Mouse (Mus musculus): Measurements from ENCODE around the gene Ccm2. TPM values are rescaled to one million over a fixed set of nuclear protein-coding genes. Genes with fewer than 3 reads are reported as not detected.
A peak's percentile ranks its signal among the peaks of the same experiment; 100 is the strongest.

Gene Ccm2
- total RNA-seq, 2 experiments from 2014 or later: 40.1 to 40.9 TPM

DNA sequence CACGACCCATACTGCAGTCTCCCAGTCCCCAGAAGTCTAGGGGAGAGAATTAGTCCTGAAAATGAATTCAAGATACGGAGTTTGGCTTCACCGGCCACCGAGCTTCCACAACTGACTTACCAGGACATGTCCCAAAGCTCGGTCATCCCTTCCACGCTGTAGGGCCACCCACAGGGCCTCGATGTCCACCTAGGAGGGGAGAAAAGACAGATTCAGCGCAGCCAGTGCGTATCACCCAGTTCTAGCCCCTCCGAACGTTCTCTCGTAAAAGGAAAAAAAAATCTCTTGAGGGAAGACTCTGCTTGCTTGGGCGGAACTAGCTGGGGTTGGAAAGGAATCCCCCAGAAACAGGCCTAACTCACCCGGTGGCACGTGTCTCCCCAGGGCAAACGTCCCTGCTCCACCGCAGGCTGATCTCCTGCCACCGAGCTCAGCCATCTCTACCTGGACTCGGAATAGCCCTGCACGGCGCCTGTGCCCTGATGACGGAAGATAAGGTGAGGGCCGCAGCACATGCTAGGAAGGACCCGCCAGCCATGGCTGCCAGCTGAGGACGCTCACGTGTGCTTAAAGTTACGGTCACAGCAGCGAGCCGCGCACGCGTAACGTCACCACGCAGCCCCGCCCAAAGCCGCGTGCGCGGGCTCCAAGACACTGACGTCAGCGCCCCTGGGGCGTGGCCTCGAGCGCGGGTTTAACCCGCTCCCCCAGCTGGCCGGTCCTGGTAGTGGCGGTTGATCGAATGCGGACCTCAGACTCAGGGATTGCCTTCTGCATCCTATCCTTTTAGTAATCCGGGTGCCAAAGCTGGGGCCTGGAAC, 18.3 kb upstream of the Ccm2 start:
- peak; percentile 98 for DNase-seq (ENCODE audit: low spot score in 2 of 2)

DNA sequence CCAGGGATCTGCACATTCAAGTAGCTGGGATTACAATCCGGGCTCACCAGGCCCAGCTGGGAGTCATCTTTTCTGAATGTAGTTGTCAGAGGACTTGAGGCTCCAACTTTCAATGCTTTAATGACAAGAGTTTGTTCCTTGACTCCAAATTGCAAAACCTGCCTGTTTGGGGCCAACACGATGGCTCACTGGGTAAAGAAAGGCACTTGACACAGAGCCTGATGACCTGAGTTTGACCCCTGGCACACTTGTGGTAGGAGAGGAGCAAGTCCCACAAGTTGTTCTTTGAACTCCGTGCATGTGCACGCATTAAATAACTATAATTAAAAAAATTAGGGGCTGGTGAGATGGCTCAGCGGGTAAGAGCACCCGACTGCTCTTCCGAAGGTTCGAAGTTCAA, 16.7 kb upstream of the Ccm2 start:
- DNase-seq (ENCODE audit: low spot score in 2 of 2): no peak

DNA sequence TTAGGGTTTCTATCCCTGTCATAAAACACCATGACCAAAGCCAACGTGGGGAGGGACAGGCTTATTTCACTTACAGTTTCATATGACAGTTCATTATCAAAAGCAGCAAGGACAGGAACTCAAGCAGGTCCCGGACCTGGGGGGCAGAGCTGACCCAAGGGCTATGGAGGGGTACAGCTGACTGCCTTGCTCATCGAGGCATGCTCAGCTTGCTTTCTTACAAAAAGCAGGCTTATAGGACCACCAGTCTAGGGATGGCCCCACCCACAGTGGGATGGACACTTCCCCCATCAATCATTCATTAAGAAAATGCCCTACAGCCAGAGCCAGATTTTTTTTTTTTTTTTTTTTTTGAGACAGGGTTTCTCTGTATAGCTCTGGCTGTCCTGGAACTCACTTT, 15.9 kb upstream of the Ccm2 start:
- DNase-seq (ENCODE audit: low spot score in 2 of 2): no peak

GRCm38 (mm10) chr11:6544683-6545082, 2.0 kb upstream of the Ccm2 start:
- DNase-seq (ENCODE audit: low spot score in 2 of 2): no peak

- DNase-seq (ENCODE audit: low spot score in 2 of 2): no peak
These were observed 1.4 kb upstream of the Ccm2 start for GRCm38 (mm10) chr11:6545186-6545856.

- no peak for DNase-seq (ENCODE audit: low spot score in 2 of 2)
These were observed 862 bp upstream of the Ccm2 start for GRCm38 (mm10) chr11:6545857-6546192.

GRCm38 (mm10) chr11:6547037-6547680, 472 bp downstream of the Ccm2 start:
- DNase-seq (ENCODE audit: low spot score in 2 of 2): peak; percentile 50 to 56

GRCm38 (mm10) chr11:6547696-6548325, 1.1 kb downstream of the Ccm2 start:
- no peak for DNase-seq (ENCODE audit: low spot score in 2 of 2)

DNA sequence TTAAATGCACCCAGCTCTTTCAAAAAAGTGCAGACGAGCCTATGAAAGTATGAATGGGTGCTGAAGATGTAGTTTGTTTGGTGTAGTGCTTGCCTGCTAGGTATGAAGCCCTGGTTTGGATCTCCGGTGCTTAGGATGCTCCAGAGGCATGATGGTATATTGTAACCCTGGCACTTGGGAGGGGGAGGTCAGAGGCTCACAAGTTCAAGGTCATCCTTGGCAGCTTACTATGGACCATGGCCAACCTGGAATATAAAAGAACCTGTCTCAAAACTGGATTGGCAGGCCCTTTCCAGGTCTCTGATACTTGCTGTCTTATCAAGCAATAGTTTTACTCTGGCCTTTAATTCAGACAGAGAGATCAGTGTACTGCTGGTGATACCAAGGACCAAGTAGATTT, 3.1 kb downstream of the Ccm2 start:
- DNase-seq (ENCODE audit: low spot score in 2 of 2): no peak

GRCm38 (mm10) chr11:6550201-6550600, 3.5 kb downstream of the Ccm2 start:
- no peak for DNase-seq (ENCODE audit: low spot score in 2 of 2)

DNA sequence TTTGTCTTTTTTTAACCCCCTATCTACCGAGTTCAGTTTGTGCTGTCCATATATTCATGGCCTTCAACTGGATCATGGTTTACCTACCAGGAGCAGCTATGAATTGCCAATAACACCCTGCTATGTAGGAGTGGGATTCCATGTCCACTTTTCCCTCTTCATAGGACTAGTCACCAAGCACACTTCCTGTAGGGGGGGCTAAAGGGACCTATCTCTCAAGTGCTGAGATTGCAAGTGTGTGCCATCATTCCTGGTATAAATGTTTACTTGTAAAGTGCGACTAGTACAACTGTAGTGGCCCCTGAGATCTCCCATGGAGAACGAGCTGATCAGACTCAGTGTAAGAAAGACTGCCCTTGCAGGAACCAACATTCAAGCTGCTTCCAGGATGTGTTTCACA, 11.5 kb downstream of the Ccm2 start:
- no peak for DNase-seq (ENCODE audit: low spot score in 2 of 2)

DNA sequence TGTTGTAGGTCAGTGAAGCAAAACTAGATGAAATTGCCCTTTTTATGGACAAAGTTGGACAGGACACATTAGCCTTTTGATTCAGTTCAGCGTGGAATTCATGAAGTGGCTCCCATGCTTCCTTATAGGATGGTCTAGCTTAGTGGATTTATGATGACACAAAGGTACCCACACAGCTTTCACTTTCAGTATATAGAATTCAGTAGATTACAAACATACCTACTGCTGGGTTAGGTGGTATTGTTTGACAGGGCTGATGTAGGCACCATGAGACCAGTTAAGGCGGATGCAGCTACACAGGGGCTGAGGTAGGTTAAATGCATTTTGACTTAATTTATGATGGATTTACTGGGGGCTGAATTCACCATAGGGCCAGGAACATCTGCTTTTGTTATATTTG, 13.3 kb downstream of the Ccm2 start:
- no peak for DNase-seq (ENCODE audit: low spot score in 2 of 2)

DNA sequence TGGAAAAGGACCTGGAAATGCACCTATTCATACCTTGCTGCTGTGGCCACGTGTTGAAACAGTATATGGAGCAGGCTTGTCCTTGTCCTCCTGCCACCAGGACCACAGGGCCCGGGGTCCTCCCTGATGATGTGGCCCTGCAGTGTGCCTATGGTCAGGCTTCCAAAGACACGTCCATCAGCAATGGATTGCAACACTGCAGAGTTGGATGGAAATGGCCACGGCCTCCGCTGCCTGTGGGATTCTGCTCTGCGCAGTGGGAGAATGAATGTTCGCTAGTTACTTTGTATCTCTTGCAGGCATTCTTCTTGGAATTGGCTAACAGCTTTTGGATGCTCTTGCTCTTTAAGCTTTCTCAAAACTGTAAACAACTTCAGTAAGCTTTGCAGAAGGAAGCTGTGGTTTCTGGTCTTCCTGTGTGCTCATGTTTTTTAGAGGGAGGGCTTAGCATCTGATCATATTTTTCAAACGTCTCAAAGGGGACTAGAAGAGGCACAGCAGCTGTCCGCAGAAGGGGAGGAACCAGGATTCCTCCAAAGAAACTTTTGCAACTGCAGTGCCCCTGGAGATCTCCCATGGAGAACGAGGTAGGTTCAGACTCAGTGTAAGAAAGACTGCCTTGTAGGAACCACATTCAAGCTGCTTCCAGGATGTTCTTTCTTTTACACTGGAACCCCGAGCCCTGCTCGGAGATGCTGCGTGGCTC, 14.1 kb downstream of the Ccm2 start:
- no peak for DNase-seq (ENCODE audit: low spot score in 2 of 2)

DNA sequence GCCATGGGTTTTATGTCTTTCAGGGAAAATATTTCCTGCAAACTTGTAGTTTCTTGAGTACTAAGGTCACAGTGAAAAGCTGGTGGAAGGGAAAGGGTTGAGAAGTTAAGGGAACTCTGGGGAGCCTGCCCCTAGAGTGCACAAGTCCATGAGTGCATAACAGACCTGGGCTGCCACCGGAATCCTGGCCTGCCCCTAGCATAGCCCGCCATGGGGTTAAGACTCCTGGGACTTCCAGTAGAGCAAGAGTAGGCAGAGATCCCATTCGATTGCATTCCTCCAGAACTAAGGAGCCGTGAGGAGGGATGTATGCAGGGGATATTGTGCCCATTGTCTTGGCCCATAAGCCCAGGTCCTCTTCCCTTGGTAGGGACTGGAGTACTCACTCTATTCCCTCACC, 14.8 kb downstream of the Ccm2 start:
- no peak for DNase-seq (ENCODE audit: low spot score in 2 of 2)

DNA sequence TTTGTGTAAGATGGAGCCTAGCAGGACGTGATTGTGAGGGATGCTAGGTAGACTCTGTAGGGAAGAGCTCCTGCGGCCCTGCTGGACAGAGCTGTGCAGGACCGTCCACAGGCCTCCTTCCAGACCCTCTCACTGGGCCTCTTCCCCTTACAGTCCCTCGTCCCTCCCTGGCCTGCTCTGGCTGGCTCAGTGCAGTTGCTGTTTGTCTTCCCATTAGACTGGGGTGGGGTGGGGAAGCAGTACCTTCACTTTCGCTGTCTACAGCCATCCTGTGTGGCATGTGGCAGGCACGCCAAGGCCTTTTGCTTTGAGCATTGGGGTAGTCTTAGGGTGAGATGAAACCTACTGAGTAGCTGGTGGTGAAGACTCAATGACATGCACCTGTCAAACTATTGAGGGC, 15.7 kb downstream of the Ccm2 start:
- no peak for DNase-seq (ENCODE audit: low spot score in 2 of 2)

DNA sequence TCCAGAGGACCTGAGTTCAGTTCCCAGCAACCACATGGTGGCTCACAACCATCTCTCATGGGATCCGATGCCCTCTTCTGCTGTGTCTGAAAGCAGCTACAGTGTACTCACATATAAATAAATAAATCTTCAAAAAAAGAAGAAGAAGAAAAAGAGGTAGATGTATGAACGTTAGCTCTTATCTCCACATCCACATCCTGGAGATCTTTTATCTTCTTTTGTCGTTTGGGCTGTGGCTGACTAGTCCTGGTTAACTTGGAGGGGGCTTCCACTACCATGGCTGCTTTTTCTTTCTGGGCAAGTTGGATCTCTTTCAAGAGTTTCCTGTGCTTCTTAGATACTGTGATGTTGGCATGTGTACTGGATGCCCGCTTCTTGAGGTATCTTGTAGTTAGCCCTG, 16.5 kb downstream of the Ccm2 start:
- DNase-seq (ENCODE audit: low spot score in 2 of 2): no peak

GRCm38 (mm10) chr11:6566496-6566895, 19.8 kb downstream of the Ccm2 start:
- DNase-seq (ENCODE audit: low spot score in 2 of 2): no peak

GRCm38 (mm10) chr11:6567951-6568350, 21.3 kb downstream of the Ccm2 start:
- no peak for DNase-seq (ENCODE audit: low spot score in 2 of 2)

- DNase-seq (ENCODE audit: low spot score in 2 of 2): no peak
These were observed 22.1 kb downstream of the Ccm2 start for GRCm38 (mm10) chr11:6568584-6569409.

DNA sequence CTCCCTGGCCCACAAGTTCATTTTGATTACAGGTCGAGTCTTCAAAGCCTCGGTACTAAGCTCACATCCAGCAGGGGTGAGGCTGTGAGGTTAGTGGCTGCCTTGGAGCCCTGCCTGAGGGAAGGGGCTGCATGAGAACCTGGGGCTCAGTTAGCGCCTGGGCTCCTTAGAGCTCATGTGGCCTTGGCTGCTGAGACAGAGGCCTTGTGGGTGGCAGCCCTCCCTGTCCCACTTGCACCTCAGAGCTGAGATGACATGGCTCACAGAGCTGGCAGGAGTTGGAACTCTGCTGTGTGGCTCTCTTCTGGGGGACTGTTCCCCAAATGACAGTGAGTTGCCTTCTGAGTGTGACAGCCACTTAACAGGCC, 22.7 kb downstream of the Ccm2 start:
- no peak for DNase-seq (ENCODE audit: low spot score in 2 of 2)

- DNase-seq (ENCODE audit: low spot score in 2 of 2): no peak
These were observed 29.5 kb downstream of the Ccm2 start for GRCm38 (mm10) chr11:6576151-6576550.
